Mouse (Mus musculus): Measurements from ENCODE around the gene Cadm1. TPM values are rescaled to one million over a fixed set of nuclear protein-coding genes. Genes with fewer than 3 reads are reported as not detected.

Cadm1 gene
- total and polyA plus RNA-seq, 3 experiments, result 0.14 to 0.31 TPM; not detected in 1

- no peak overlapping the region for H3K27ac ChIP-seq (ENCODE audit: control insufficient read depth, low read depth, low read length)
- no peak overlapping the region for H3K9ac ChIP-seq (ENCODE audit: control insufficient read depth, low read depth, low read length, poor library complexity, severe bottlenecking)
- H3K79me2 ChIP-seq (ENCODE audit: control insufficient read depth, insufficient read depth, low read length, poor library complexity), result no peaks in the 10 kb centered on the region
- no peaks in the 10 kb centered on the region for H3K36me3 ChIP-seq (ENCODE audit: control insufficient read depth in 1 of 2, insufficient read depth in 2 of 2, low read length in 2 of 2)
- H3K27me3 ChIP-seq (ENCODE audit: control insufficient read depth in 1 of 2, insufficient read depth in 2 of 2, low read length in 2 of 2), result no peaks in the 10 kb centered on the region; a peak in 1 of 4 replicates
- H3K4me1 ChIP-seq (ENCODE audit: control insufficient read depth in 1 of 2, insufficient read depth in 2 of 2, low read length in 2 of 2), result no peaks in the 10 kb centered on the region
- H3K4me3 ChIP-seq (ENCODE audit: control insufficient read depth in 1 of 2, insufficient read depth in 1 of 2, low read depth in 2 of 2, low read length in 2 of 2), result no peak overlapping the region
- no peak for DNase-seq (ENCODE audit: low read depth, low spot score)
- no peaks in the 10 kb centered on the region for H3K9me3 ChIP-seq (replicated peaks; ENCODE audit: insufficient read depth, low read length)
- no peak for TF ChIP-seq MAFK (IDR thresholded peaks at IDR 0.05; ENCODE audit: borderline replicate concordance, low read depth, low read length)
- TF ChIP-seq TCF12 (IDR thresholded peaks at IDR 0.05; ENCODE audit: low read depth, low read length), result no peak
- no peak for TF ChIP-seq ZMIZ1 (IDR thresholded peaks at IDR 0.05; ENCODE audit: low read depth, low read length)
- no peak for TF ChIP-seq POLR2AphosphoS5 (IDR thresholded peaks at IDR 0.05; ENCODE audit: borderline replicate concordance, low read depth, low read length)
- TF ChIP-seq ZKSCAN1 (IDR thresholded peaks at IDR 0.05; ENCODE audit: low read depth, low read length), result no peak
- no peak for TF ChIP-seq E2F4 (IDR thresholded peaks at IDR 0.05; ENCODE audit: borderline replicate concordance, low read depth, low read length)
- TF ChIP-seq MAX (IDR thresholded peaks at IDR 0.05; ENCODE audit: low read length), result no peak
- no peak for TF ChIP-seq USF1 (IDR thresholded peaks at IDR 0.05; ENCODE audit: low read depth, low read length)
- no peak for TF ChIP-seq NRF1 (IDR thresholded peaks at IDR 0.05; ENCODE audit: insufficient read depth, low read depth, low read length, poor library complexity, severe bottlenecking)
- no peak for TF ChIP-seq CTCF (IDR thresholded peaks at IDR 0.05 in 2 of 3, conservative IDR thresholded peaks at IDR 0.05 in 1 of 3; ENCODE audit: control insufficient read depth in 1 of 3, insufficient read depth in 1 of 3, low read depth in 2 of 3, low read length in 3 of 3, poor library complexity in 1 of 3, severe bottlenecking in 1 of 3)
- TF ChIP-seq NELFE (IDR thresholded peaks at IDR 0.05; ENCODE audit: low read depth, low read length), result no peak
- no peak for TF ChIP-seq POLR2A (IDR thresholded peaks at IDR 0.05; ENCODE audit: control insufficient read depth in 1 of 2, insufficient read depth in 1 of 2, low read depth in 1 of 2, low read length in 2 of 2, poor library complexity in 1 of 2)
- no peak for TF ChIP-seq POLR2AphosphoS2 (IDR thresholded peaks at IDR 0.05; ENCODE audit: low read length)
- TF ChIP-seq GABPA (IDR thresholded peaks at IDR 0.05; ENCODE audit: low read depth, low read length), result no peak
- no peak for TF ChIP-seq USF2 (IDR thresholded peaks at IDR 0.05; ENCODE audit: borderline replicate concordance in 1 of 2, insufficient read depth in 1 of 2, low read depth in 1 of 2, low read length in 2 of 2)
- no peak for TF ChIP-seq RCOR1 (IDR thresholded peaks at IDR 0.05; ENCODE audit: low read depth, low read length)
- no peak for TF ChIP-seq ELF1 (IDR thresholded peaks at IDR 0.05; ENCODE audit: low read depth, low read length)
- no peak for TF ChIP-seq MEF2A (IDR thresholded peaks at IDR 0.05; ENCODE audit: extremely low read depth, insufficient replicate concordance, low read depth, low read length, poor library complexity, severe bottlenecking)
Measured at GRCm38 (mm10) chr9:47612894-47613412, 83.0 kb downstream of the Cadm1 start.

- no peaks in the 10 kb centered on the region for H3K4me1 ChIP-seq (ENCODE audit: control insufficient read depth in 1 of 2, insufficient read depth in 2 of 2, low read length in 2 of 2)
- H3K9me3 ChIP-seq (replicated peaks; ENCODE audit: insufficient read depth, low read length), result no peaks in the 10 kb centered on the region
- no peak for DNase-seq (ENCODE audit: low read depth, low spot score)
- H3K4me3 ChIP-seq (ENCODE audit: control insufficient read depth in 1 of 2, insufficient read depth in 1 of 2, low read depth in 2 of 2, low read length in 2 of 2), result no peak overlapping the region
- peaks cover 0 to 1% of the 10 kb centered on the region in 2 experiments; a peak in 1 of 4 replicates for H3K27me3 ChIP-seq (ENCODE audit: control insufficient read depth in 1 of 2, insufficient read depth in 2 of 2, low read length in 2 of 2)
- no peaks in the 10 kb centered on the region for H3K79me2 ChIP-seq (ENCODE audit: control insufficient read depth, insufficient read depth, low read length, poor library complexity)
- no peak overlapping the region for H3K9ac ChIP-seq (ENCODE audit: control insufficient read depth, low read depth, low read length, poor library complexity, severe bottlenecking)
- H3K27ac ChIP-seq (ENCODE audit: control insufficient read depth, low read depth, low read length), result no peak overlapping the region
- no peaks in the 10 kb centered on the region for H3K36me3 ChIP-seq (ENCODE audit: control insufficient read depth in 1 of 2, insufficient read depth in 2 of 2, low read length in 2 of 2)
- TF ChIP-seq ELF1 (IDR thresholded peaks at IDR 0.05; ENCODE audit: low read depth, low read length) (no peak), CHD2 (IDR thresholded peaks at IDR 0.05; ENCODE audit: low read length) (no peak), GATA1 (IDR thresholded peaks at IDR 0.05; ENCODE audit: low read depth, low read length) (no peak), NELFE (IDR thresholded peaks at IDR 0.05; ENCODE audit: low read depth, low read length) (no peak)
Measured at GRCm38 (mm10) chr9:47615049-47615448, 85.1 kb downstream of the Cadm1 start.
